ENCODE assay signal across 17 mouse cellular contexts in genomic region chr2:132592126-132592525, GRCm38 (mm10).
"Had no signal": no experiment of that assay in that cellular context is flagged by ENCODE, and none has a peak within 500 bp of the region (broad histone marks: within the 10 kb centered on the region; RNA-seq: fewer than 3 reads in every experiment).

No protein-coding gene starts in this region.

- H3K9me3 ChIP-seq: intestine, embryonic 15.5 days; kidney, embryonic 15.5 days; liver, embryonic 13.5 days; midbrain, embryonic 10.5 days; neural tube, embryonic 13.5 days had no signal

- H3K27ac ChIP-seq: intestine, embryonic 15.5 days; kidney, embryonic 15.5 days; left cerebral cortex, adult 2 months; liver, embryonic 13.5 days; macrophage; midbrain, embryonic 10.5 days; neural tube, embryonic 13.5 days had no signal

- ATAC-seq: intestine, embryonic 15.5 days; lung, postnatal 0 days had no signal

- H3K9ac ChIP-seq: intestine, embryonic 15.5 days; kidney, embryonic 15.5 days; liver, embryonic 13.5 days; lung, embryonic 14.5 days; neural tube, embryonic 13.5 days had no signal

- H3K4me3 ChIP-seq: intestine, embryonic 15.5 days; kidney, embryonic 15.5 days; left cerebral cortex, adult 2 months; liver, embryonic 13.5 days; midbrain, embryonic 10.5 days; neural tube, embryonic 13.5 days had no signal

- H3K27me3 ChIP-seq: intestine, embryonic 15.5 days; kidney, embryonic 15.5 days; liver, embryonic 13.5 days; neural tube, embryonic 13.5 days had no signal

- DNase-seq: kidney, adult 11 months; kidney, adult 8-10 months; kidney, postnatal 10 days; kidney, postnatal 36 days; layer of hippocampus, postnatal 36 days; liver, embryonic 13.5 days; lung, embryonic 14.5 days; midbrain, embryonic 14.5 days; thymus, adult 18-20 months; thymus, postnatal 36 days had no signal

- H3K36me3 ChIP-seq: intestine, embryonic 15.5 days; kidney, embryonic 15.5 days; liver, embryonic 13.5 days; midbrain, embryonic 10.5 days; neural tube, embryonic 13.5 days had no signal

- H3K4me1 ChIP-seq: intestine, embryonic 15.5 days; midbrain, embryonic 10.5 days; neural tube, embryonic 13.5 days had no signal

- H3K4me2 ChIP-seq: intestine, embryonic 15.5 days; kidney, embryonic 15.5 days; liver, embryonic 13.5 days; lung, embryonic 14.5 days; neural tube, embryonic 13.5 days had no signal
